Mouse (Mus musculus): ENCODE measurements at regions not wholly inside any gene's neighbourhood (a gene's known extent, or its start where the extent isn't known, plus 50 kb on each side); places are given as distances from the start of the nearest gene placed in this dataset.

DNA sequence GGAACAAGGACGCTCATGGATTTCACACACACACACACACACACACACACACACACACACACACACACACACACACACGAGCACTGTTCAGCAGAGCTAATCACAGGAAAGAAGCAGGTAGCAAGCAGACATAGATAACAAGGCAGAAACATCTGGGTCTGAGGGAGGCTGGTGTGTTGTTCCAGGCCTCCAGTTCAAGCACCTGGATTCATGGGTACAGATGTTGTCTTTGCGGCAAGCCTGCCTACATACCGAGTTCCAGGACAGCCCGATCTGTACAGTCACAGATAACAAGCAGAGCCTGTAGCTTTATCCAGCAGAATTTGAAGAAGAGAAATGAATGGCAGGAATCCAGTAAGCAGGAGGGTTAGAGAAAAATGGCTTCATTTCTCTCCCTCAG lies 55.0 kb upstream of the Adgrl2 start:
- Histone ChIP-seq H3K27ac (replicated peaks) (no peak overlapping the region), H3K9ac (ENCODE audit: low read length) (no peak overlapping the region), H3K4me1 (replicated peaks; ENCODE audit: control insufficient read depth, insufficient read depth) (peaks cover 3% of the 10 kb centered on the region; the same call in 1 of the 2 replicates), H3K4me3 (ENCODE audit: low read depth, low read length) (no peak overlapping the region), H3K9me3 (ENCODE audit: control insufficient read depth, low read length) (no peaks in the 10 kb centered on the region), H3K4me2 (replicated peaks; ENCODE audit: low read depth) (no peak overlapping the region), H3K36me3 (ENCODE audit: control insufficient read depth, insufficient read depth, low read length) (no peaks in the 10 kb centered on the region), H3K27me3 (ENCODE audit: control insufficient read depth, insufficient read depth, low read length) (no peaks in the 10 kb centered on the region)
- no peak for ATAC-seq (ENCODE audit: low FRiP score, low TSS enrichment)
- DNase-seq (ENCODE audit: low spot score): no peak
- TF ChIP-seq CTCF (IDR thresholded peaks at IDR 0.05; ENCODE audit: low read depth): no peak
- TF ChIP-seq EP300 (optimal IDR thresholded peaks at IDR 0.05): no peak
- WGBS: 76% methylated on average over 5 of the region's 5 CpGs

DNA sequence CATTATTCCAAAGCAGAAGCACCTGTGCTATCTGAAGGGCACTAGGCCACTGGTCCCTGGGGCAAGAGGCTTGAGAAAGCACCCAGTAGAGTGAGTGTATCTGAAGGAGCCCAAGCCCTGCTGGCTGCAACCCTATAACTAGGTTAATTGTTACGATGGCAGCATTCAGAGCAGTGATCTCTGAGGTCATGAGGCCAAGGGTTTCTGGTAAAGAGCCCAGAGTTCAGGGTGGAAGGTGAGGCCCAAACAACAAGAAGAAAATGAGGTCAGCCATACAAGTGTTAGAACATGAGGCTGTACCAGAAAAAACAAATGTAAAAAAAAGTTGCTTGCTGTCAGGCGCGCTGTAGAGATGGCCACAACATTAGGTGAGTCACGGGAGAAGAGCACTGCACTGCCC lies 53.5 kb upstream of the Adgrl2 start:
- Histone ChIP-seq H3K9ac (ENCODE audit: low read length) (no peak overlapping the region), H3K9me3 (ENCODE audit: control insufficient read depth, low read length) (no peaks in the 10 kb centered on the region), H3K27ac (replicated peaks) (no peak overlapping the region), H3K4me2 (replicated peaks; ENCODE audit: low read depth) (no peak overlapping the region), H3K36me3 (ENCODE audit: control insufficient read depth, insufficient read depth, low read length) (no peaks in the 10 kb centered on the region), H3K4me1 (replicated peaks; ENCODE audit: control insufficient read depth, insufficient read depth) (peaks cover 3% of the 10 kb centered on the region; the same call in 1 of the 2 replicates), H3K27me3 (ENCODE audit: control insufficient read depth, insufficient read depth, low read length) (no peaks in the 10 kb centered on the region), H3K4me3 (ENCODE audit: low read depth, low read length) (no peak overlapping the region)
- TF ChIP-seq EP300 (optimal IDR thresholded peaks at IDR 0.05) (no peak), CTCF (IDR thresholded peaks at IDR 0.05; ENCODE audit: low read depth) (no peak)
- no peak for DNase-seq (ENCODE audit: low spot score)
- 89% methylated on average over 4 of the region's 4 CpGs for WGBS
- no peak for ATAC-seq (ENCODE audit: low FRiP score, low TSS enrichment)

DNA sequence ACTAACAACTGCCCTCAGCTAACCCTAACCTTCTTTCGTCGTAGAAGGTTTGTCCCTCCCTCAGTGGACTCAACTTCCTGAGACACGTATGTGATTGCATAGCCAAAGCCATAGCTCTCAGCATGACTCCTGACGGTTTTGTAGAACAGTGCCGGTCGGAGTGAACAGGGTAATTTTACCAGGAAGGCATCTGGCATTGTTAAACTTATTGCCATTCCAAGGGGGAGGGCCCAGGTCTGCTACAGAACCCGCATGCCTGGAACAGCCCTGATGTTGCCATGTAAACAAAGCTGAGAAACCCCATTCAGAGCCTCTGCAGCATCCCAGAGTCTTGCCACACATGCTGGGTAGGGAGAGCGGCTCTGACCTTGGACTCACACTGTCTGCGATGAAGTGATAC lies 52.2 kb upstream of the Adgrl2 start:
- H3K4me1 ChIP-seq (replicated peaks; ENCODE audit: control insufficient read depth, insufficient read depth): peaks cover 3% of the 10 kb centered on the region; the same call in 1 of the 2 replicates
- H3K4me3 ChIP-seq (ENCODE audit: low read depth, low read length): no peak overlapping the region
- H3K9ac ChIP-seq (ENCODE audit: low read length): no peak overlapping the region
- H3K27me3 ChIP-seq (ENCODE audit: control insufficient read depth, insufficient read depth, low read length): no peaks in the 10 kb centered on the region
- ATAC-seq (ENCODE audit: low FRiP score, low TSS enrichment) (no peak), DNase-seq (ENCODE audit: low spot score) (no peak)
- TF ChIP-seq EP300 (optimal IDR thresholded peaks at IDR 0.05) (no peak), CTCF (IDR thresholded peaks at IDR 0.05; ENCODE audit: low read depth) (no peak)
- H3K27ac ChIP-seq (replicated peaks): no peak overlapping the region
- H3K4me2 ChIP-seq (replicated peaks; ENCODE audit: low read depth): no peak overlapping the region
- H3K9me3 ChIP-seq (ENCODE audit: control insufficient read depth, low read length): no peaks in the 10 kb centered on the region
- 62% methylated on average over 9 of the region's 9 CpGs for WGBS
- no peaks in the 10 kb centered on the region for H3K36me3 ChIP-seq (ENCODE audit: control insufficient read depth, insufficient read depth, low read length)

DNA sequence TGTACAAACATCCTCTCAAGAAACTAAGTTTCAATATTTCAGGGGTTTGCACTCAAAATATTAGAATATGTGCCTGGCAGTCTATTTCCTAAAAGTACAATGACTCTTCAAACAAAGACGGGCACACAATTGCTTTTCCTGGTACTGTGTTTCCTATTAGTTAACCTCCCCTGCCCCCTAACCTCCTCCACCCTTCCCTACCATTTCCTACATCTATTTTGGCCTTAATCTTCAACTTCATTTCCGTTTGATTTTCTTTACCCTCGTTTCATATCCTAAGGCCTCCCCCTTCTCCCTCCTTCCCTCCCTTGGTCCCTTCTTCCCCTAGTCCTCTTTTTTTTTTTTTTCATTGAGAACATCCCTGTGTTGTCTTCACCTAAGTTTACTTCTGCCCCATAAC lies 50.8 kb upstream of the Adgrl2 start:
- Histone ChIP-seq H3K9me3 (ENCODE audit: control insufficient read depth, low read length) (no peaks in the 10 kb centered on the region), H3K27ac (replicated peaks) (no peak overlapping the region), H3K27me3 (ENCODE audit: control insufficient read depth, insufficient read depth, low read length) (no peaks in the 10 kb centered on the region), H3K36me3 (ENCODE audit: control insufficient read depth, insufficient read depth, low read length) (no peaks in the 10 kb centered on the region), H3K4me3 (ENCODE audit: low read depth, low read length) (no peak overlapping the region), H3K4me1 (replicated peaks; ENCODE audit: control insufficient read depth, insufficient read depth) (peaks cover 3% of the 10 kb centered on the region; the same call in 1 of the 2 replicates), H3K4me2 (replicated peaks; ENCODE audit: low read depth) (no peak overlapping the region), H3K9ac (ENCODE audit: low read length) (no peak overlapping the region)
- no peak for TF ChIP-seq EP300 (optimal IDR thresholded peaks at IDR 0.05)
- no peak for TF ChIP-seq CTCF (IDR thresholded peaks at IDR 0.05; ENCODE audit: low read depth)
- no peak for DNase-seq (ENCODE audit: low spot score)
- 45% methylated on average over 3 of the region's 3 CpGs for WGBS
- ATAC-seq (ENCODE audit: low FRiP score, low TSS enrichment): no peak
